Mouse (Mus musculus): ENCODE measurements around the gene Gm1043. TPM values are rescaled to one million over a fixed set of nuclear protein-coding genes. Genes with fewer than 3 reads are reported as not detected.

Gene Gm1043
- polyA plus RNA-seq, 1 experiment from 2014 or later, result 2.6 TPM

- H3K9me3 ChIP-seq, result no peaks in the 10 kb centered on the region
- 0 out of 2 replicates have a peak, but pooled peaks have one; percentile 31 for ATAC-seq (replicated peaks)
- H3K27ac ChIP-seq, result no peak overlapping the region
- H3K4me3 ChIP-seq, result no peak overlapping the region
- H3K4me1 ChIP-seq, result peaks cover 22% of the 10 kb centered on the region; the same call in 1 of the 2 replicates
- no peak overlapping the region for H3K4me2 ChIP-seq
- H3K27me3 ChIP-seq (replicated peaks), result no peaks in the 10 kb centered on the region
- H3K9ac ChIP-seq, result no peak overlapping the region
- no peaks in the 10 kb centered on the region for H3K36me3 ChIP-seq (replicated peaks)
- WGBS, result 38% methylated on average over 9 of the region's 9 CpGs
These were observed 34.4 kb upstream of the Gm1043 start for GRCm38 (mm10) chr5:37050521-37051373.

- WGBS, result 89% methylated on average over 16 of the region's 16 CpGs
- no peak for ATAC-seq (replicated peaks)
- H3K4me2 ChIP-seq, result no peak overlapping the region
These were observed 33.6 kb upstream of the Gm1043 start for GRCm38 (mm10) chr5:37051374-37052100.

GRCm38 (mm10) chr5:37052846-37053245, 32.3 kb upstream of the Gm1043 start:
- ATAC-seq (replicated peaks), result no peak
- 83% methylated on average over 5 of the region's 5 CpGs for WGBS
- Histone ChIP-seq H3K36me3 (replicated peaks) (no peaks in the 10 kb centered on the region), H3K4me1 (peaks cover 19% of the 10 kb centered on the region; the same call in 1 of the 2 replicates), H3K27ac (no peak overlapping the region), H3K9ac (no peak overlapping the region), H3K9me3 (no peaks in the 10 kb centered on the region), H3K4me3 (no peak overlapping the region), H3K27me3 (replicated peaks) (no peaks in the 10 kb centered on the region), H3K4me2 (no peak overlapping the region)

More at GRCm38 (mm10) chr5:37051374-37052100, 33.6 kb upstream of the Gm1043 start:
- Histone ChIP-seq H3K9ac (no peak overlapping the region), H3K27ac (no peak overlapping the region), H3K36me3 (replicated peaks) (no peaks in the 10 kb centered on the region), H3K27me3 (replicated peaks) (no peaks in the 10 kb centered on the region), H3K4me3 (no peak overlapping the region), H3K4me1 (peaks cover 22% of the 10 kb centered on the region; the same call in 1 of the 2 replicates), H3K9me3 (no peaks in the 10 kb centered on the region)

GRCm38 (mm10) chr5:37055789-37056188, 29.4 kb upstream of the Gm1043 start:
- Histone ChIP-seq H3K27me3 (replicated peaks) (no peaks in the 10 kb centered on the region), H3K4me1 (peaks cover 15% of the 10 kb centered on the region; the same call in 1 of the 2 replicates), H3K27ac (no peak overlapping the region), H3K4me2 (no peak overlapping the region), H3K9ac (no peak overlapping the region), H3K9me3 (no peaks in the 10 kb centered on the region), H3K4me3 (no peak overlapping the region), H3K36me3 (replicated peaks) (no peaks in the 10 kb centered on the region)
- 91% methylated on average over 1 of the region's 1 CpGs for WGBS
- no peak for ATAC-seq (replicated peaks)

- H3K9ac ChIP-seq, result no peak overlapping the region
These were observed 28.7 kb upstream of the Gm1043 start for GRCm38 (mm10) chr5:37056471-37056870.

GRCm38 (mm10) chr5:37061612-37062011, 23.6 kb upstream of the Gm1043 start:
- H3K9ac ChIP-seq, result no peak overlapping the region
- H3K27me3 ChIP-seq (replicated peaks), result no peaks in the 10 kb centered on the region
- H3K36me3 ChIP-seq (replicated peaks), result no peaks in the 10 kb centered on the region
- peaks cover 9% of the 10 kb centered on the region for H3K4me1 ChIP-seq
- H3K9me3 ChIP-seq, result no peaks in the 10 kb centered on the region
- ATAC-seq (replicated peaks), result no peak
- no peak overlapping the region for H3K27ac ChIP-seq
- WGBS, result 89% methylated on average over 8 of the region's 8 CpGs
- H3K4me2 ChIP-seq, result no peak overlapping the region
- H3K4me3 ChIP-seq, result no peak overlapping the region

More at GRCm38 (mm10) chr5:37056471-37056870, 28.7 kb upstream of the Gm1043 start:
- no peaks in the 10 kb centered on the region for H3K27me3 ChIP-seq (replicated peaks)
- 63% methylated on average over 3 of the region's 3 CpGs for WGBS
- peaks cover 11% of the 10 kb centered on the region; the same call in 1 of the 2 replicates for H3K4me1 ChIP-seq
- no peaks in the 10 kb centered on the region for H3K9me3 ChIP-seq
- no peak for ATAC-seq (replicated peaks)
- H3K4me2 ChIP-seq, result no peak overlapping the region
- no peak overlapping the region for H3K4me3 ChIP-seq
- H3K27ac ChIP-seq, result no peak overlapping the region
- no peaks in the 10 kb centered on the region for H3K36me3 ChIP-seq (replicated peaks)

GRCm38 (mm10) chr5:37064454-37065449, 20.4 kb upstream of the Gm1043 start:
- Histone ChIP-seq H3K4me3 (no peak overlapping the region), H3K27me3 (replicated peaks) (no peaks in the 10 kb centered on the region), H3K27ac (no peak overlapping the region), H3K36me3 (replicated peaks) (no peaks in the 10 kb centered on the region), H3K9ac (no peak overlapping the region), H3K4me1 (peaks cover 9% of the 10 kb centered on the region), H3K9me3 (no peaks in the 10 kb centered on the region), H3K4me2 (no peak overlapping the region)
- 64% methylated on average over 13 of the region's 13 CpGs for WGBS
- peak; percentile 41; the same call in 1 of the 2 replicates for ATAC-seq (replicated peaks)

GRCm38 (mm10) chr5:37066703-37067568, 18.2 kb upstream of the Gm1043 start:
- no peak; the same call in 1 of the 2 replicates for ATAC-seq (replicated peaks)

GRCm38 (mm10) chr5:37073660-37074059, 11.5 kb upstream of the Gm1043 start:
- Histone ChIP-seq H3K4me3 (no peak overlapping the region), H3K36me3 (replicated peaks) (no peaks in the 10 kb centered on the region), H3K4me2 (no peak overlapping the region), H3K4me1 (peaks cover 13% of the 10 kb centered on the region), H3K9me3 (no peaks in the 10 kb centered on the region), H3K27ac (no peak overlapping the region), H3K27me3 (replicated peaks) (no peaks in the 10 kb centered on the region), H3K9ac (no peak overlapping the region)
- WGBS, result 91% methylated on average over 4 of the region's 4 CpGs
- no peak for ATAC-seq (replicated peaks)

More at GRCm38 (mm10) chr5:37066703-37067568, 18.2 kb upstream of the Gm1043 start:
- H3K9me3 ChIP-seq, result no peaks in the 10 kb centered on the region
- H3K9ac ChIP-seq, result no peak overlapping the region
- peaks cover 9% of the 10 kb centered on the region for H3K4me1 ChIP-seq
- WGBS, result 72% methylated on average over 8 of the region's 8 CpGs
- no peaks in the 10 kb centered on the region for H3K27me3 ChIP-seq (replicated peaks)
- no peak overlapping the region for H3K4me2 ChIP-seq
- H3K27ac ChIP-seq, result no peak overlapping the region
- no peaks in the 10 kb centered on the region for H3K36me3 ChIP-seq (replicated peaks)
- H3K4me3 ChIP-seq, result no peak overlapping the region

GRCm38 (mm10) chr5:37076692-37077329, 8.4 kb upstream of the Gm1043 start:
- 54% methylated on average over 12 of the region's 12 CpGs for WGBS
- peak; percentile 55; the same call in 1 of the 2 replicates for ATAC-seq (replicated peaks)
- no peaks in the 10 kb centered on the region for H3K9me3 ChIP-seq
- H3K27ac ChIP-seq, result peak overlapping the region; percentile 61
- H3K36me3 ChIP-seq (replicated peaks), result no peaks in the 10 kb centered on the region
- peaks cover 13% of the 10 kb centered on the region for H3K4me1 ChIP-seq
- H3K4me3 ChIP-seq, result no peak overlapping the region
- H3K27me3 ChIP-seq (replicated peaks), result no peaks in the 10 kb centered on the region
- no peak overlapping the region for H3K9ac ChIP-seq
- H3K4me2 ChIP-seq, result no peak overlapping the region
